Mouse (Mus musculus) gastrocnemius, postnatal 10 days (tissue): ENCODE measurements around the gene Wdr81. TPM values are rescaled to one million over a fixed set of nuclear protein-coding genes. Genes with fewer than 3 reads are reported as not detected.
A peak's percentile ranks its signal among the peaks of the same experiment; 100 is the strongest.

Source experiments
- DNase-seq: peaks from one replicate; pipeline ENCODE4 v3.0.0; 2021; ENCODE audit warnings: mixed read lengths
- long read RNA-seq, 2 experiments: library from polyadenylated mRNA; stranded (forward); transcript quantifications; one replicate each; pipeline ENCODE4 v2.0.0; 2021
- total RNA-seq, 2 experiments: library from RNA; stranded (reverse); gene quantifications; 2 replicates each; pipeline ENCODE4 v1.2.3; 2021

Wdr81 gene
- total RNA-seq, result 1 to 10 TPM; 7.2 to 7.9 TPM
- long read RNA-seq, experiment 1, full-length matches to known transcripts, result 6 of 7 reads
- long read RNA-seq, experiment 1, partial matches to known transcripts, result 1 of 7 reads
- long read RNA-seq, experiment 1, other reads (novel, unspliced or antisense), result 0 of 7 reads
- long read RNA-seq, experiment 2, full-length matches to known transcripts, result 6 of 7 reads
- long read RNA-seq, experiment 2, partial matches to known transcripts, result 0 of 7 reads
- long read RNA-seq, experiment 2, other reads (novel, unspliced or antisense), result 1 of 7 reads

DNA sequence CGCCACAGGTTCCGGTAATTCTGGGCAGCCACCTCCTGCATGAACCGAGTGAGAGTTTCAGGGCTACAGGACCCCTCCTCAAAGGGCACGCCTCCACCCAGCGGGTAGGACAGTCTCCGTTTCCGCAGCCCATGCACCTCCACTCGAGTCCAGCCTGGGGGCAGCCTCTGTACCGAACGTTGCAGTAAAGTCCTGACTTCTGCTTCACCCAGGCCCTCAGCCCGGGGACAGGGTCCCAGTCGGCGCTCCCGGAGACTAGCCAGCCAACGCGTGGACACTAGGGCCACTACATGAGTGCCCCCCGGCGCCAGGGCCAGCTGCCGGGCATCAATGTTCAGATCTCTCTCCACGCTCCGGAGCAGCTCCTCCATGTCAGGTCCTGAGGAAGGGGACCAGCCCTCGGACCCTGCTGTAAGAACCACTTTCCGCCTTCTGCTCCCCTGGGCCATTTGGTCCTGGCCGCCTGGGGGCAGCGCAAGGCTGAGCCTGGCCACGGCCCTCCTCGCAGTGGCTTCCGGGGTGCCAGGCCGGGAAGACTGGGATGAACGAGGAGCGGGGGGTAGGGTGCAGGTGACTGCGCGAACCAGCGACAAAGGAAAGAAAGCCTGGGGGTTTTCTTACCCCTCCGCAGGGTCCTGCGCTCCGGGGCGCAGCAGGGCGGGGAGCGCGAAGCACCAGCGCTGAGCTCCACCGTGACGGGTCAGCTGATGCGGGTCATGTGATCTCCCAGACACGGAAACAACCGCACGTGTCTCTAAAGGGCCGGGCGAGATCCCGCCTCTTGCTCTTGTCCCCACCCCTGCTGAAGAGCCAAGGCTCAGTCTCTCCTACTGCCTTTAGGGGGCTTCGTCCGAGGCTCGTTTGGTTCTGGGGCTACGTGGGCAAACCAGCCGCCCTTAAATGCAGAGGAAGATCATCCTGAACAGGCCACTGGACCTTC lies at the start of gene Wdr81:
TSS of gene Wdr81 (minus strand) at position 727 of the 940 bp plus-strand sequence.
- peak; percentile 81 for DNase-seq

- no peak for DNase-seq
Measured at GRCm38 (mm10) chr11:75498126-75498525, 43.6 kb upstream of the Wdr81 start.

GRCm38 (mm10) chr11:75494296-75495049 lies 40.0 kb upstream of the Wdr81 start:
- no peak for DNase-seq

GRCm38 (mm10) chr11:75487496-75487895 lies 33.0 kb upstream of the Wdr81 start:
- DNase-seq, result no peak

DNA sequence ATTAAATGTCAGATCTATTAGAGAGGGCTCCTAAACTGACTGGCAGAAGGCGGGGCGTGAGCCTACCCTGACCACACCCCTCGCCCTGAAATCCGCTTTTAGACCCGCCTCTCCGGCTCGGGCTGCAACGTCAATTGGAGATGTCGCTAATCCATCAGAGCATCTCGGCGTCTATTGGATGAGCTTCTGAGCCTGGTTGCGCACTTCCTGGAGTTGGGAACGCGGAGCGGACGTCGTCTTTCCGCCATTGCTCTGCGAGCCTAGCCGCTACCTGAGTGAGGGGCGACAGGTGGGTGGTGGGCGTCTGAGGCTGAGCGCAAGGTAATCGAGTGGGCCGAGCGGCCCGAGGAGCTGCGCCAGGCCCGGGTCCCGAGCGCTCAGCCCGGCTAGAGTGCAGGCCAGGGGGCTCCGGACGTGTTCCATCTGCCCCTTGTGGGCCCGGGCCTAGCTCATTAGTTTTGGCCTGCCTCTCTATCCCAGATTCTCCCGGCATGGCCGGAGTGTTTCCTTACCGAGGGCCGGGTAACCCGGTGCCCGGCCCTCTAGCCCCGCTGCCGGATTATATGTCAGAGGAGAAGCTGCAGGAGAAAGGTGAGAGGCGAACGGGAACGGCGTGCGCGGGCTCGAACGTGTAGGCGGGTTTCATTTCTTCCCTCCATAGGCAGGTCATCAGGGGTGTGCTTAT lies 32.2 kb upstream of the Wdr81 start, which contains the start of gene Prpf8:
TSS of gene Prpf8 (plus strand) at position 216 of the 685 bp plus-strand sequence.
- DNase-seq, result peak; percentile 89

GRCm38 (mm10) chr11:75486192-75486591 lies 31.7 kb upstream of the Wdr81 start:
- DNase-seq, result no peak

DNA sequence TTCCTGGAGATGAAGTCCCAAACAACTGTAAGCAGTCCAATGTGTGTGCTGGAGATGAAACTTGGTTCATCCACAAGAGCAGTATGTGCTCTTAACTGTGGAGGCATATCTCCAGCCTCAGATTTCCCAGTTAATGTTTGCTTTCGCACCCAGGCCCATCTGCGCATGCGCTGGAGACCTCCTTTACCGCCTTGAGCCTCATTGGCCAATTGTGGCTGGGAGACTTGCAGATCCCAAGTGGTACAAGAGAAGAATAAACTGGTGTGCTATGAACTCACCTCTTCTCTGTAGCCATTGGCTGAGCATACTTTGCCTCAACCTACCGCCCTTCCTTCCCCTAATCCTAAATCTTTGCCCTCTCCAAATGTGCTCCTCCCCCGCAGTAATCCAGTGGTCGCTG lies 18.9 kb upstream of the Wdr81 start:
- DNase-seq, result no peak

- DNase-seq, result no peak
Measured at GRCm38 (mm10) chr11:75472469-75473081, 18.1 kb upstream of the Wdr81 start.

GRCm38 (mm10) chr11:75470675-75471074 lies 16.2 kb upstream of the Wdr81 start:
- no peak for DNase-seq

GRCm38 (mm10) chr11:75469261-75469660 lies 14.7 kb upstream of the Wdr81 start:
- DNase-seq, result no peak

- no peak for DNase-seq
Measured at GRCm38 (mm10) chr11:75468410-75468809, 13.9 kb upstream of the Wdr81 start.

DNA sequence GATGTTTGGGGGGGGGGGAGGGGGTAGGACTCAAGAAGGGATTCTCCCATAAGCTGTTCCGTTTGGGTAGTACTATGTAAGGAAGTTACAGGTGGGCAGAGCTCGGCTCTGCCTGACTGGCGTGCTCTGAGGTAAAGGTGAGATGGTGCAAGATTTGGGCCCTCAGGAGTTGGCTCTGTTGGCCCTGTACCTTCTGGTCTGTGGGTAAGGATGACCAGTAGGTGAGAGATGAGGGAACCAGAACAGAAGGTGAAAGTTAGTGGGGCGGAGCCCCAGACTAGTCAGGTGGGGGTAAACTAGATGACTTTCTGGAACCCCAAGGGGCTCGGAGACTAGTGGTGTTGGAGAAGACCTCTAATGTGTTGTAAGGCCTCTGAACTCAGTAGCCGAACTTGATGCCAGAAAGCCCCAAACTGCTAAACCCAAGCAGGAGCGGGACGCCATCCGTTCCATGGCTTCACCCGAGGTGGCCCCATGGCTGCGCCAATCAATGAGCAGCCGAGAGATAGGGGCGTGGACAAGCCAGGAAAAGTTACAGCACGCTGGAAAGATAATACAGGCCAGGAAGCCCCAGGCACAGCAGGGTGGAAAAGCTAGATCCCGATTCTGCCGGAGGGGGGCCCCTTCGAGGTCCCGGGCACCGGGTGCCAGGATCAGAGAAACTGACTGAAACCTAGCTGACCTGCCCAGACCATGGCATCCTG lies 13.1 kb upstream of the Wdr81 start:
- DNase-seq, result peak; percentile 71

DNA sequence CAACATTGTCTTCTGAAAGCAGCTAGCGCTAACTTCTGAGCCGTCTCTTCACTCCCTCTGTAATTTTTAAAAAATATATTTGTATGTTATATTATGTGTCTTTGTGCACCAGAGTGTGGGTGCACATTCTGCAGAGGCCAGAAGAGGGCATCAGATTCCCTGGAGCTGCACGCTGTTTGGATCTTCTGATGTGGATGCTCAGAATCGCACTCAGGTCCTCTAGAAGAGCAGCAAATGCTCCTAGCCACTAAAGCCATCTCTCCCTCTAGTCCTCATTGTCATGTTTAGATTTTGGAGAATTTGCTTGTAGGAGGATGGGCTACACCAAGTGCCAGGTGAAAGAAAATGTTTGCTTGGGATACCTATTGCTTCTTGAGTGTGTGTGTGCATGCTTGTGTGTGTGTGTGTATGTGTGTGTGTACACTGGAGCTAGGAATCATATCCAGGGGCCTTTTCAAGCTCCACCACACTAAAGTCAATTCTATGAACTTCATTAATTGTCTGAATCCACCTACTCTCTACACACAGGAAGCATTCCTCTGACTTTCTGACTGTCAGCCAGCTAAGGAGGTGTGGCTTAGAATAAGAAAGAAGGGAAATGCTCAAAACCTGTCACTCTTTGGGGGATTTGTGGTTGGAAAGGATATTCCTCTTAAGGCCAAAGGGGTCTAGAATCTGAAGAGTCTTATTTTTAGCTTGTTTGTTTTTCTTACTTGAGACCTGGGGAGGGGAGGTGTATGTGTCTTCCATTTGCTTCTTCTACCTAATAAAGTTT lies 12.4 kb upstream of the Wdr81 start:
- DNase-seq, result no peak

- no peak for DNase-seq
Measured at GRCm38 (mm10) chr11:75465051-75465450, 10.5 kb upstream of the Wdr81 start.

DNA sequence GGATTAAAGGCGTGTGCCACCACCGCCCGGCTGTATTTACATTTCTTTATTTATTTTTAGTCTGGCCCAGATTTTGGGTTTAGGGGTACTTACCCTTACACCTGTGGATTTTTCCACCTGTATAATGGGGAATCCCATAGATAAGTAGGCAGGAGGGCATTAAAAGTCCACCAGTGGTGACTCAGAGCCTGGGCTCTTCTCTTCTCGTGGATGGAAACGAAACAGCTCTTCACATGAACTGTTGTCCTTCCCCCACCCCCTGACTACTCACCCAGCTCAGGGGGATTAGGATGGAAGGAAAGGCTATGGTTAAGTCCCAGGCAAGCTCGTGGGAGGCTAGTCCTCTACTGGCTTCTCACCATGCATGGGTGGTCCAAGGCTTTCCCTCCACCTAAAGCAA lies 9.9 kb upstream of the Wdr81 start:
- DNase-seq, result no peak

DNA sequence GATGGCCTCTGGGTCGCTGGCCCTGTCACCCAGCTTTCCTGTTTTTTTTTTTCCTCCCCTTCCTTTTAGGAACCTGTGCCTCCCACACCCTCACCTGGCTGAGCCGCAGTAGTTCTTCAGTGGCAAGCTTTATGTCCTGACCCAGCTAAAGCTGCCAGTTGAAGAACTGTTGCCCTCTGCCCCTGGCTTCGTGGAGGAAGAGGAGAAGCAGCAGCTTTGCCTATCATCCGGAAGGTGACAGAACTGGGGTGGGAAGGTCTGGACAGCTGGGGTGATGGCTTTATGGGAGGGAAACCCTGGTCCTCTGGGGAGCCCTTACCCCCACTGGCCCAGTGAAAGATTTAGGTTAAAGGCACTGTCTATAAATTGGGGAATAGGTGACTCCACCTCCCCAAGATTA lies 9.1 kb upstream of the Wdr81 start:
- no peak for DNase-seq

- peak; percentile 96 for DNase-seq
Measured at GRCm38 (mm10) chr11:75462865-75463336, 8.4 kb upstream of the Wdr81 start.

DNA sequence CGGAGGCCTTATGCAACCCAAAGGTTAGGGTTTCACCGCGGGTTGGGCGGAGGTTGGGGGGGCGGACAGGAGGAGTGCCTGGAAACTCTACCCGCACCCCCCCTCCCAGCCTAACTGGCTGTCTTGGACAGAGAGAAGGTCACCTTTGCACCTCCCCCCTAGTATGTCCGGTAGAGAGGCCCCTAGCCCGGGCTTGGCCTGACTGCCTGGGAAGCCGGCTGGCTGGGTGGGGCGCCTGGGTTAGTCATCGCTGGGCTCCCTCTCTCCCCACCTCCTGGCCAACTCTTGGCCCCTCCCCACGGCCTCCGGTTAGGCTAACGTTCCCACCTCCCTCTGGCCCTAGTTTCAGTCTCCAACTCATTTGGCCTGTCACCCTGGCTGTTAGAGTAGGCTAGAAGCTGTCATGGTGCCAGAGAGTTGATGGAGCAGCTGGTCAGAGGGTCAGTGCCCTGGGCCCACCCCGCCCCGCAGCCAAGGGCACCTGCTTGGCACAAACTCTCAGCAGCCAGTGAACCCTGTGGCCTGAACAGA lies 7.8 kb upstream of the Wdr81 start:
- DNase-seq, result peak; percentile 90

GRCm38 (mm10) chr11:75461743-75462252 lies 7.3 kb upstream of the Wdr81 start:
- DNase-seq, result no peak
